Mouse (Mus musculus): ENCODE data around the gene Ripply3.

The Ripply3 gene

GRCm38 (mm10) chr16:94358091-94358490, 29.9 kb downstream of the Ripply3 start:
- no peak for DNase-seq (ENCODE audit: low spot score)

GRCm38 (mm10) chr16:94360578-94361350, 32.5 kb downstream of the Ripply3 start:
- no peak for DNase-seq (ENCODE audit: low spot score)

GRCm38 (mm10) chr16:94362174-94362873, 34.1 kb downstream of the Ripply3 start:
- DNase-seq (ENCODE audit: low spot score) = peak; percentile 78

GRCm38 (mm10) chr16:94363814-94364213, 35.6 kb downstream of the Ripply3 start:
- no peak for DNase-seq (ENCODE audit: low spot score)

GRCm38 (mm10) chr16:94365435-94365834, 37.2 kb downstream of the Ripply3 start:
- DNase-seq (ENCODE audit: low spot score) = no peak

GRCm38 (mm10) chr16:94369596-94370172, 41.5 kb downstream of the Ripply3 start:
- DNase-seq (ENCODE audit: low spot score) = no peak

GRCm38 (mm10) chr16:94370173-94370914, 42.1 kb downstream of the Ripply3 start, which contains the start of gene Ttc3:
Gene Ttc3 (plus strand): TSS chr16:94370618.
- peak; percentile 88 for DNase-seq (ENCODE audit: low spot score)

GRCm38 (mm10) chr16:94370915-94371300, 42.7 kb downstream of the Ripply3 start:
- peak; percentile 65 for DNase-seq (ENCODE audit: low spot score)

GRCm38 (mm10) chr16:94371301-94371931, 43.2 kb downstream of the Ripply3 start, which contains the start of gene Pigp:
Gene Pigp (minus strand): TSS chr16:94371842.
- no peak for DNase-seq (ENCODE audit: low spot score)

GRCm38 (mm10) chr16:94379386-94379785, 51.2 kb downstream of the Ripply3 start:
- no peak for DNase-seq (ENCODE audit: low spot score)

- no peak for DNase-seq (ENCODE audit: low spot score)
Observed at GRCm38 (mm10) chr16:94383277-94383676, 55.1 kb downstream of the Ripply3 start.
